Mouse (Mus musculus): ENCODE results near the gene Tcp11.

Tcp11 gene

DNA sequence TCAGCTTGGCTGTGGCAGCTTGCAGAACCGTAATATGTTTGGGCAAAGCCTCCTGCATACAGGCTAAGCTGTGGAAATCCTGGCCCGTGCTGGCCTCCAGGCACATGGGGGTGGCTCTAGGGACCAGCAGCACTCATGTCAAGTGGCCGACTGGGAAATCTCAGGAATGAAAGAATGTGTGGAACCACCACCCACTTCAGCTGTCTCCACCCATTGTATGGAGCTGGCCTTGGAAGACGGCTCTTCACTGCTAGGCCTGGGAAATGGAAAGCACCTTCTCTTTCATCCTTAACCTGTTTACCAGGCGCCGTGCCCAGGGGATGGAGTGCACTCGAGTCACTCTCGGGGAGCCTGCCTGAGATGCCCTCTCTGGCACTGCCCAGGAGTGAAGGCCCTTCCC lies 45.5 kb downstream of the Tcp11 start:
- DNase-seq = peak; percentile 81 to 91

DNA sequence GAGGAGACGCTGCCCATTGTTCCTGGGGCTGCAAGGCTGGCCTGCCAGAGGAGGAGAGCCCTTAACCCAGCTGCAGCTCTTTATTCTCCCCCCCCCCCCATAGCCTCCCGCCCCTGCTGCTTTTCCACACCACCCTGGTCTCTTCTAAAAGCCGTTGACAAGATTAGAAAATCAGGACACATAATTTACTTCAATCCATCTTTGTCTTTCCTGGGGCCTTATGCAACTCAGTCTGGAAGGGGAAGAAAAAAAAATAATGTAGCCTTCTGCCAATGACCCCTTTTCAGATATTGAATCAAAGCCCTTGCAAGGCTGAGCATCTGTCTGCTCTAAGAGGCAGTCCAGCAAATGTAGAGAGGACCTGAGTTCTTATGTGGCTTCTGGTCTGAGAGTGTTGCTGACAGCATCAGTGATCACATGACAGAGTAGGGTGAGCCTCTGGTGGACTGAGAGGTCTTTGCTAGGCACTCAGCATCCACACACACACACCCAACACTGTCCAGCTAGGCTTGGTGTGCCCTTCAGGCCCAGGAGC lies 47.3 kb downstream of the Tcp11 start:
- no peak for DNase-seq

DNA sequence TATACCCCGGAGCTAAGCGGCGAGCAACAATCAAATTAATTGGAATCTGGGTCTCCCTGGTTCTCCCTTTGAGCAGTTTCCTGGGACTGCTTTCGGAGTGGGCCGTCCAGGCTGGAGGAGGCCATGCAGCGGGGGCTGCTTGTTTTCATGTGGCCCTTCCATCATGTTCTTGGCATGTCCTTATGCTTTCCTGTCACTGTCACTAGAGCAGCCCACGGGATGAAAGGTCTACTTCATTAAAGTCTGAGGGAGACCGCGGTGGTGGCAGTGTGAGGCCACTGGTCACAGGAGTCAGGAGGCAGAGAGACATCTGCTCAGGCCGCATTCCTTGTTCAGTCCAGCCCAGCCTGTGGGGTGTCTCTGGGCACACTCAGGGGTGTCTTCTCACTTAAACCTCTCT lies 48.2 kb downstream of the Tcp11 start:
- no peak for DNase-seq

- no peak for DNase-seq
These were observed 49.0 kb downstream of the Tcp11 start for GRCm38 (mm10) chr17:28031281-28031941.

- no peak for DNase-seq
These were observed 50.0 kb downstream of the Tcp11 start for GRCm38 (mm10) chr17:28030446-28030845.

DNA sequence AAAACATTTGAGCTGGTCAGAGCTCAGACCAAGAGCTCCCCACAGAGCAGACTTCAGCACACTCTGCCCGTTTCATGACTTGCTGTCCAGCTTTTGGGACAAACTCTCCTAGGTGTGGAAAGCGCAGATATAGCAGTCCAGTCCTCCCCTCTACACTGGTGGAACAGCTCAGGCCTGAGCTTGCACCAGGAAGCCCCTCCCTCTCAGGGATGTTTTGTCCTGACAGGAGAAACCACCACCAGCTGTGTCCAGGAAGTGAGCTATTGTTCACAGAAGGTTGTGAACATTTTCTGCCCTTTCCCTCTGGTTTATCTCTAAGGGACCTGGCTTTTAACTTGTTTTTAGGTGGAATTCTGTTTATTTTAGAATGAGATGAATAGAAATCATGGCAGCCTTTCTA lies 51.1 kb downstream of the Tcp11 start:
- no peak for DNase-seq

DNA sequence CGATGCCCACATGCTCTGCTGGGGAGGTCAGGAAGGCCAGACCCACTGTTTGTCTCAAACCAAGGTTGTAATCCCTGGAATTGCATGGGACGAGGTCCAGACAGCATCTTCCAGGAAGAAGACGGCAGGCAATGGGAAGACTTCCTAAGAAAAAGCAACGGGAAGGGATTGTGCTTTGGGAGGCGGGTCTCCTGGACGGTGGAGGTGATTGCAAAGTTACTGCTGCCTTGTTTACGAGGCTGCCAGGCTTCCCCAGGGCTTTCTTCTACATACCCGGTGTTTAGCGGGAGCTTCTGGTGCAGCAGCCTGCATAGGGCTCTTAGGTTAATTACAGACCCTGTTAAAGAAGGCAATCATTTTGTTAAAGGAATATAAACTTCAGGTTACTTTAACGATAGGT lies 52.2 kb downstream of the Tcp11 start:
- no peak for DNase-seq

- DNase-seq = no peak
These were observed 53.2 kb downstream of the Tcp11 start for GRCm38 (mm10) chr17:28027197-28027596.

DNA sequence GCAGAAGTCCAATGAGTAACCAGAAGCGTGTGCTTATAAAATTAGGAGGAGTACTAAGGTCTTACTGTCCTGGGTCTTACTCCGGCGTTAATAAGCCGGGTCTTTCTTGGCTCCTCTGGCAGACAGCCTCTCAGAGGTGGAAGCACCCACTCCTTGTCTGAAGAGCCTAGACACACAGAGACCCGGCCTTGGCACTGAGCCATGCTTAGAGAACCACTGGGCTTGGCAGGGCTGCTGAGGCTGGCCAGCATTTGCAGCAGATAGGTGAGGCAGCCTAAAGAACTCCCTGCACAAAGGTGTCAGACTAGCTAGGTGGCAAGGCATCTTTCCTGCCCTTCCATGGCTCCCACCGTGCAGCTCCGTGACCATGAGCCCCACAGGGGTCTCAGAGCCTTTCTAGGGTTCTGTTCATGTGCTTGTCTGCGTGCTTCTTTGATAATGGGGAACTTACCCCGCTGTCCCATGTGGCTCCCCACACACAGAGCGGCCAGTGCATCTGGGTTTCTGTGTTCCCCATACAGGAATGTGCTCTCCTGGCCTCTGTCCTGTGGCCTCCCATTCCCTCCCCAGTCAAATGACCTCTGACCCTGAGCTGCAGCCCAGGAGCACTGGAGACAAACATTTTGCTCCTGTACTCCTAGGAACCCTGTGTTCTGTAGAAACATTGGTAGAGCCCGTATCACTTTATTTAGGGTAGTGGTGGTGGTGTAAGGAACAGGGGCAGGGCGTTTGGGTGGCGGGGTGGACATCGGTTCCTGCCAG lies 54.1 kb downstream of the Tcp11 start:
- peak; percentile 82 to 91 for DNase-seq

DNA sequence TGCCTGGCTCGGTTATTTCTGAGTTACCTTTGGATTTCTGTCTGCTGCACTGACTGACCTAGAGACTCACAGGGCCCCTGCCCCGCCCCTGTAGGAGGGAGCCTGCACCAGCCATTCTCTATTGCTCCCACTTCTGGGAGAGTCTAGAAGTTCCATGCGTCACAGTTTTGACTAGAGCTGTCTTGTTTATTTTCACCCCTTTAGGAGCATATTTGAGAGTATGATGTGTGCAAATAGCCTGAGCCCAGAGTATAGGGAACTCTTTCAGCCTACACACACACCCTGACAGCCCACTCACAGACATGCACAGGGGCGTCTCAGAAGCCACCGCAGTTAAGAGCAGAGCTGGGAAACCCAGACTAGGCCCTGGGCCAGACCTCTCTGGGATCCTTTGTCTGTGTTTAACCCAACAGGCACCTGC lies 54.9 kb downstream of the Tcp11 start:
- peak; percentile 73 to 86 for DNase-seq

DNA sequence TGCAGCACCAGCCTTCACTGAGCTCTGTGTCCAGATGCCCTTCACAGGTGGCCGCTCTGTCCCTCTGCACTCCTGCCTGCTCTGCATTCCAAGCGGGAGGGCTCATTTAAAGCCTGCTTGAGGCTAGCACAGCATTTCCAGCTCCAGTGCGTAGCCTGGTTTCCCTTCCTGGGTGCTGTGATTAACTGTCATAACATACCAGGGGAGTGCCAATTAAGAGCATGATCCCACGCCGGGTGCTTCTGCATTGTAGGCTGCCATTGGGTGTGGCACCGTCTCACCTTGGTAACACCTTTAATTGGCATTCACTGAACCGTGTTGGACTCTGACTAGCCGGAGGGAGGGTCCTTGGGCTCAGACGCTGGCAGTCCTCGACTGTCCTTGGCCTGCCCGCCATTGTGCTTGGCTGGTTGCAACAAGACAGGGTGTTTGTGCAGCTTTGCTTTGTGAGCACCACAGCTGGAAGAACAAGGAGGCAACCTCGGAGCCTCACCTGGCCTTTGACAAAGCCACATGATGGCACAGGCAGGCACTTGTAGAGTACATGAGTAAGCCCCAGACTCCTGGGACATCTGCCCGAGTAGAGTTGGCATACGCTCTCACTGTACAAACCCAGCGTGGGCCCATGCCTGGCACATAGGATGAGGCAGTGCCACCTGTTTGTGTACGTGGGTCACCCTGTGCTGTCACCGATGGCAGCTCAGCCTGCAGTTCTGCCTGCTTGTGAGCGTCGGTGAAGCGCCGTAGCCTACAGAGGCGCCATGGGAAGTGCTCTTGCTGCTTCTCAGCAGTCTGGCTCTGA lies 57.4 kb downstream of the Tcp11 start:
- peak in 1 of 2 experiments; percentile 30 for DNase-seq

- DNase-seq = no peak
These were observed 58.5 kb downstream of the Tcp11 start for GRCm38 (mm10) chr17:28021911-28022310.

- peak in 1 of 2 experiments; percentile 35 for DNase-seq
These were observed 60.4 kb downstream of the Tcp11 start for GRCm38 (mm10) chr17:28019785-28020696.

GRCm38 (mm10) chr17:28018776-28019175 lies 61.7 kb downstream of the Tcp11 start:
- peak in 1 of 2 experiments; percentile 33 for DNase-seq

- DNase-seq = no peak
These were observed 62.1 kb downstream of the Tcp11 start for GRCm38 (mm10) chr17:28018344-28018743.

All from lung, postnatal 4 days (tissue).